Mouse (Mus musculus) central nervous system, embryonic 14 days (tissue): ENCODE results near the gene Cacfd1. TPM values are rescaled to one million over a fixed set of nuclear protein-coding genes. Genes with fewer than 3 reads are reported as not detected.

ENCODE experiments used
- polyA plus RNA-seq: library from polyadenylated mRNA; depleted of rRNA; stranded (reverse); fragments of >200 nt; gene quantifications from 2 replicates; pipeline ENCODE4 v1.2.3, GENCODE M21; 2012; rRNA removed

Cacfd1 gene
- 88.2 and 92.6 TPM in 2 replicates for polyA plus RNA-seq

GRCm38 (mm10) chr2:27009714-27010244, at the start of gene Cacfd1:
Gene Cacfd1, plus strand, starts transcription at chr2:27009926.

GRCm38 (mm10) chr2:26963923-26964723, 45.6 kb upstream of the Cacfd1 start, which contains the start of gene Rexo4:
Gene Rexo4, minus strand, starts transcription at chr2:26964386.

DNA sequence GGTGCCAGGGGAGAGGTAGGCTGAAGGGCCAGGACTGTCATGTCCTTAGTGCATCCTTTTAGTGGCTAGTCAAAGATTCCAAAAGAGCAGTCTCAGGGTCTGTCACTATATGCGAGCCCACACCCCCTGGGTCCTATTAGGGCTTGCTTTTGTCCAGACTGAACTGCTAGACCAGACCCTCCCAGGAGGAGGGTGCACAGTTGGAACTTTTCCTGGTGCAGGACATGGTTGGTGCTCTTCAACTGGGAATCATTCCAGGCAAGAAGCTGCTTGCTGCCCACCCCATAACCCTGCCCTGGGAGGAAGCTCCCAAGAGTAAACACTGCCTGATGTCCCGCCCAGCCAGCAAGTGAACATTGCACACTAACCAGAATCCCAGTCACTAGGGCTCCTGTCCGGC, 36.6 kb upstream of the Cacfd1 start, which contains the start of gene Adamts13:
Gene Adamts13 (plus strand): TSS at position 301 of the 400 bp plus-strand sequence.

DNA sequence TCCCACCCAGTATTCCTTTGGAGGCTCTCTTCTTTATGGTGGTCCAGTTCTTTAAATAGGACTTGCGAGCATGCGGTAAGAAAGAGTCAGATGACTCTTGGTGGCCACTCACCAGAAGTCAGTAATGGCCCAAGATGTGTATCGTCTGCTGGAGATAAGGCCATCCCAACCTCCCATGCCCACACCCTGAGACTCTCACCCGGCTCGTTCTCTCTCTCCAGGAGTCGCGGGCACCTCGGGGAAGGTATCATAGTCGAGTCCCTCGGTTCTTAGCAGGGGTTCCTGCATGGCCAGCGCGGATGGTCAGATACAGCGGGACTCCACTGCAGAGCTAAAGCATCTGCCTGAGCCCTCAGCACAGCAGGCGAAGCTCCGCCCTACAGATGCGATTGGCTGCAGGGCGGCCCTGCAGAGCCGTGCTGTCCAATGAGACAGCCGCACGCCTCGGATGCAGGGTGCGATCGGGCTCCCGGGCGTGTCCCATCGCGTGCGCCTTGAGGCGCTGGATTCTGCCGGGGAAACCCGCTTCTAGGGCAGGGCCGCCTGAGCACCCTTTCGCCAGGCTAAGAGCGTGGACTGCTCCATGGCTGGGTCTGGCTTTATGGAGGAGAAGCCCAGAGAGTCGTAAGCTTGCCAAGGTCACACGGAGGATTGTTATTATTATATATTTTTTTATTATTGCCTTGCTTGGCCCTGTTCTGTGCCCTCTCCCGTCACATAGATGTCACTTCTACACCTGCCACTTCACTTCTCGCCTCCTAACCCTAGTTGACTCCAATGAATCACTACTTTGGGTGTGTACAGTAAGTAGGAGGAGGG, 18.1 kb downstream of the Cacfd1 start, which contains the start of gene Slc2a6:
Gene Slc2a6 (minus strand): TSS at position 381 of the 819 bp plus-strand sequence.

Other genes starting within 250 kb of the Cacfd1 start
- not detected in 2 replicates for gene Abo, start 144.9 kb upstream of the Cacfd1 start, polyA plus RNA-seq
- 28.1 and 29.9 TPM in 2 replicates for gene Surf6, start 107.0 kb upstream of the Cacfd1 start, polyA plus RNA-seq
- gene Med22, start 99.2 kb upstream of the Cacfd1 start, polyA plus RNA-seq, result 118 and 148 TPM in 2 replicates
- 1,771 and 1,960 TPM in 2 replicates for gene Rpl7a, start 99.2 kb upstream of the Cacfd1 start, polyA plus RNA-seq
- 54.7 and 57.4 TPM in 2 replicates for gene Surf2, start 93.6 kb upstream of the Cacfd1 start, polyA plus RNA-seq
- 72.7 and 79.4 TPM in 2 replicates for gene Surf1, start 93.4 kb upstream of the Cacfd1 start, polyA plus RNA-seq
- gene Surf4, start 76.0 kb upstream of the Cacfd1 start, polyA plus RNA-seq, result 80.8 and 108 TPM in 2 replicates
- 0.10 and 0.15 TPM in 2 replicates for gene Stkld1, start 75.9 kb upstream of the Cacfd1 start, polyA plus RNA-seq
- gene Rexo4, start 45.5 kb upstream of the Cacfd1 start, polyA plus RNA-seq, result 56.3 and 58.5 TPM in 2 replicates
- gene Adamts13, start 36.5 kb upstream of the Cacfd1 start, polyA plus RNA-seq, result 0.06 and 0.21 TPM in 2 replicates
- gene Slc2a6, start 18.1 kb downstream of the Cacfd1 start, polyA plus RNA-seq, result 5.9 and 6.6 TPM in 2 replicates
- 0.17 and 5.7 TPM in 2 replicates for gene Mymk, start 62.3 kb downstream of the Cacfd1 start, polyA plus RNA-seq
- gene Adamtsl2, start 69.5 kb downstream of the Cacfd1 start, polyA plus RNA-seq, result 9.4 and 10.7 TPM in 2 replicates
- 4.5 and 4.6 TPM in 2 replicates for gene Fam163b, start 132.6 kb downstream of the Cacfd1 start, polyA plus RNA-seq
- gene Dbh, start 155.3 kb downstream of the Cacfd1 start, polyA plus RNA-seq, result 0.88 and 2.5 TPM in 2 replicates
- gene Sardh, start 238.4 kb downstream of the Cacfd1 start, polyA plus RNA-seq, result 2.9 and 6.3 TPM in 2 replicates